Mouse (Mus musculus): ENCODE results near the gene Armc12. TPM values are rescaled to one million over a fixed set of nuclear protein-coding genes. Genes with fewer than 3 reads are reported as not detected.
"Not testable (repeated sequence)": the region's sequence is repeated elsewhere in the genome, so short reads cannot be mapped to it uniquely, and the experiment has no call there.

Armc12 gene
- total RNA-seq, 2 experiments from 2014 or later, result not detected

GRCm38 (mm10) chr17:28548550-28548949 lies 17.9 kb downstream of the Armc12 start:
- TF ChIP-seq CTCF (IDR thresholded peaks at IDR 0.05), result no peak
- intact Hi-C loops (cut with DNase I), result no loop called here
- DNase-seq (ENCODE audit: extremely low spot score in 1 of 2, low spot score in 2 of 2), result no peak

GRCm38 (mm10) chr17:28549111-28549510 lies 18.5 kb downstream of the Armc12 start, which contains the start of gene Clpsl2:
TSS of gene Clpsl2 (plus strand) at chr17:28549411.
- Histone ChIP-seq H3K4me3 (no peak within 1 kb of the TSS), H3K27ac (no peak within 1 kb of the TSS)
- no peak for DNase-seq (ENCODE audit: extremely low spot score in 1 of 2, low spot score in 2 of 2)
- no peak for TF ChIP-seq CTCF (IDR thresholded peaks at IDR 0.05)
- intact Hi-C loops (cut with DNase I), result no loop called here

More at GRCm38 (mm10) chr17:28548550-28548949, 17.9 kb downstream of the Armc12 start:
- H3K4me3 ChIP-seq, result no peak overlapping the region
- no peak overlapping the region for H3K27ac ChIP-seq

- intact Hi-C loops (cut with DNase I), result no loop called here
- H3K27ac ChIP-seq, result no peak overlapping the region
- TF ChIP-seq CTCF (IDR thresholded peaks at IDR 0.05), result peak; percentile 95
- DNase-seq (ENCODE audit: extremely low spot score in 1 of 2, low spot score in 2 of 2), result peak; percentile 71 to 76
- H3K4me3 ChIP-seq, result no peak overlapping the region
Measured at GRCm38 (mm10) chr17:28553040-28553793, 22.6 kb downstream of the Armc12 start.

GRCm38 (mm10) chr17:28554021-28554420 lies 23.4 kb downstream of the Armc12 start:
- DNase-seq (ENCODE audit: extremely low spot score in 1 of 2, low spot score in 2 of 2); intact Hi-C loops (cut with DNase I); H3K4me3 ChIP-seq; H3K27ac ChIP-seq: not testable (repeated sequence)

GRCm38 (mm10) chr17:28556635-28557396 lies 26.2 kb downstream of the Armc12 start:
- no peak overlapping the region for H3K4me3 ChIP-seq
- no peak overlapping the region for H3K27ac ChIP-seq
- intact Hi-C loops (cut with DNase I), result no loop called here
- TF ChIP-seq CTCF (IDR thresholded peaks at IDR 0.05), result no peak
- DNase-seq (ENCODE audit: extremely low spot score in 1 of 2, low spot score in 2 of 2), result no peak

GRCm38 (mm10) chr17:28557772-28558171 lies 27.2 kb downstream of the Armc12 start:
- H3K4me3 ChIP-seq, result no peak overlapping the region
- intact Hi-C loops (cut with DNase I), result no loop called here
- no peak for TF ChIP-seq CTCF (IDR thresholded peaks at IDR 0.05)
- no peak overlapping the region for H3K27ac ChIP-seq
- no peak for DNase-seq (ENCODE audit: extremely low spot score in 1 of 2, low spot score in 2 of 2)

- DNase-seq (ENCODE audit: extremely low spot score in 1 of 2, low spot score in 2 of 2), result no peak
- Histone ChIP-seq H3K27ac (no peak within 1 kb of the TSS), H3K4me3 (no peak within 1 kb of the TSS)
- intact Hi-C loops (cut with DNase I), result no loop called here
- no peak for TF ChIP-seq CTCF (IDR thresholded peaks at IDR 0.05)
Measured at GRCm38 (mm10) chr17:28560598-28560997, 30.0 kb downstream of the Armc12 start, which contains the start of gene Clps. TSS of gene Clps (minus strand) at chr17:28560766.

- Histone ChIP-seq H3K27ac (no peak overlapping the region), H3K4me3 (no peak overlapping the region)
- intact Hi-C loops (cut with DNase I), result no loop called here
- TF ChIP-seq CTCF (IDR thresholded peaks at IDR 0.05), result no peak
- DNase-seq (ENCODE audit: extremely low spot score in 1 of 2, low spot score in 2 of 2), result no peak
Measured at GRCm38 (mm10) chr17:28561613-28562012, 31.0 kb downstream of the Armc12 start.

- H3K27ac ChIP-seq, result no peak overlapping the region
- intact Hi-C loops (cut with DNase I), result no loop called here
- TF ChIP-seq CTCF (IDR thresholded peaks at IDR 0.05), result no peak
- H3K4me3 ChIP-seq, result no peak overlapping the region
- DNase-seq (ENCODE audit: extremely low spot score in 1 of 2, low spot score in 2 of 2), result no peak
Measured at GRCm38 (mm10) chr17:28565181-28565580, 34.6 kb downstream of the Armc12 start.

GRCm38 (mm10) chr17:28567541-28567940 lies 36.9 kb downstream of the Armc12 start:
- TF ChIP-seq CTCF (IDR thresholded peaks at IDR 0.05), result no peak
- intact Hi-C loops (cut with DNase I), result no loop called here
- Histone ChIP-seq H3K27ac (no peak overlapping the region), H3K4me3 (no peak overlapping the region)
- DNase-seq (ENCODE audit: extremely low spot score in 1 of 2, low spot score in 2 of 2), result no peak

GRCm38 (mm10) chr17:28571868-28572267 lies 41.3 kb downstream of the Armc12 start:
- TF ChIP-seq CTCF (IDR thresholded peaks at IDR 0.05), result no peak
- no peak for DNase-seq (ENCODE audit: extremely low spot score in 1 of 2, low spot score in 2 of 2)
- Histone ChIP-seq H3K4me3 (no peak overlapping the region), H3K27ac (no peak overlapping the region)
- intact Hi-C loops (cut with DNase I), result no loop called here

GRCm38 (mm10) chr17:28572521-28572920 lies 41.9 kb downstream of the Armc12 start:
- H3K27ac ChIP-seq, result no peak overlapping the region
- no peak overlapping the region for H3K4me3 ChIP-seq
- no peak for DNase-seq (ENCODE audit: extremely low spot score in 1 of 2, low spot score in 2 of 2)
- intact Hi-C loops (cut with DNase I), result no loop called here
- no peak for TF ChIP-seq CTCF (IDR thresholded peaks at IDR 0.05)

All from left cerebral cortex, adult 2 months (tissue).